ENCODE assay signal across 12 mouse cellular contexts in the genomic region with DNA sequence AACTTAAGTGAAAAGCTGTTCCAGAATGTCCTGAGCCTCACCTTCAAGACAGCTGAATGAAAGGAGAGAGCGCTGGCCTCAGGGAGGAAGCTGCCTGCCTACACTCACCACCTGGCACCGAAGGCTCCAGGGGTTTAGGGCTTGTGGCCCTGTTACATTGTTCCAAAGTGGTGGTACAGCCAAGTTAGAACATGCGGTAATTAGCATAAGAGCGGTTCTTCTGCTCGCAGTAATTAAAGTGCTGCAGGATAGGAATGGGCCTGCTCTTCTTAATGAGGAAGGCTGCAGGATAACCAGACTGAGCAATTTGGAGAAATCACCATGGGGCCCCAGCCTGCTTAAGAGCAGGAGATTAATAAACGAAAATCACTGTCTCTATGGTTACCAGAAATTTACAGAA.
A peak's percentile ranks its signal among the peaks of the same experiment; 100 is the strongest.
DNase-seq lines count a peak whose midpoint lies in the region; ATAC-seq and TF ChIP-seq lines count a peak whose summit lies in the region.
"Had no signal": no experiment of that assay in that cellular context is flagged by ENCODE, and none has a peak within 500 bp of the region (broad histone marks: within the 10 kb centered on the region; RNA-seq: fewer than 3 reads in every experiment).

No protein-coding gene starts in this region.

- H3K9me3 ChIP-seq in forebrain, embryonic 13.5 days (replicated peaks), result no peaks in the 10 kb centered on the region
- H3K9me3 ChIP-seq in intestine, postnatal 0 days (ENCODE audit: control insufficient read depth), result no peaks in the 10 kb centered on the region
- H3K9me3 ChIP-seq: lung, embryonic 15.5 days had no signal

- peak; percentile 32; the same call in 1 of the 2 replicates for ATAC-seq in frontal cortex, adult (ENCODE audit: low TSS enrichment)
- peak; percentile 73 for ATAC-seq in forebrain, embryonic 13.5 days
- ATAC-seq in megakaryocyte progenitor cell, adult 5-6 weeks (replicated peaks; ENCODE audit: poor library complexity), result no peak
- no peak for ATAC-seq in intestine, postnatal 0 days

- H3K4me3 ChIP-seq in forebrain, embryonic 13.5 days, result no peak overlapping the region
- no peak overlapping the region for H3K4me3 ChIP-seq in intestine, postnatal 0 days (ENCODE audit: low read depth, low read length)
- H3K4me3 ChIP-seq: lung, embryonic 15.5 days had no signal

- H3K4me2 ChIP-seq in forebrain, embryonic 13.5 days, result no peak overlapping the region
- no peak overlapping the region for H3K4me2 ChIP-seq in intestine, postnatal 0 days (replicated peaks; ENCODE audit: low read depth)
- H3K4me2 ChIP-seq: lung, embryonic 15.5 days had no signal

- no peaks in the 10 kb centered on the region for H3K36me3 ChIP-seq in forebrain, embryonic 13.5 days (ENCODE audit: poor library complexity, severe bottlenecking)
- no peaks in the 10 kb centered on the region for H3K36me3 ChIP-seq in intestine, postnatal 0 days (ENCODE audit: control insufficient read depth, insufficient read depth)
- H3K36me3 ChIP-seq: lung, embryonic 15.5 days had no signal

- 14% methylated on average over 6 of the region's 6 CpGs for WGBS in forebrain, embryonic 13.5 days
- WGBS in intestine, postnatal 0 days, result 79% methylated on average over 6 of the region's 6 CpGs

- DNase-seq in frontal cortex, adult 2 months (ENCODE audit: extremely low spot score in 1 of 2, low spot score in 1 of 2), result no peak
- peak; percentile 16 for DNase-seq in right cerebral cortex, adult 18-20 months
- no peak for DNase-seq in right cerebral cortex, postnatal 14 days
- peak; percentile 37 for DNase-seq in retina, embryonic 14.5 days (ENCODE audit: low spot score)
- DNase-seq: B cell, adult 2 months; kidney, postnatal 36 days; thymus, postnatal 25 days had no signal

- peak overlapping the region; percentile 57 for H3K27ac ChIP-seq in forebrain, embryonic 13.5 days
- H3K27ac ChIP-seq in intestine, postnatal 0 days (ENCODE audit: low read depth, low read length), result no peak overlapping the region
- H3K27ac ChIP-seq: lung, embryonic 15.5 days had no signal

- H3K9ac ChIP-seq in forebrain, embryonic 13.5 days, result no peak overlapping the region
- H3K9ac ChIP-seq in intestine, postnatal 0 days (ENCODE audit: low read depth, low read length), result no peak overlapping the region
- H3K9ac ChIP-seq: lung, embryonic 15.5 days had no signal

- peaks cover 15% of the 10 kb centered on the region for H3K4me1 ChIP-seq in forebrain, embryonic 13.5 days
- H3K4me1 ChIP-seq in intestine, postnatal 0 days (replicated peaks; ENCODE audit: control insufficient read depth, insufficient read depth, low read length), result no peaks in the 10 kb centered on the region
- H3K4me1 ChIP-seq: lung, embryonic 15.5 days had no signal

- TF ChIP-seq CTCF in intestine, postnatal 0 days (IDR thresholded peaks at IDR 0.05; ENCODE audit: low read depth), result no peak

- H3K27me3 ChIP-seq in forebrain, embryonic 13.5 days, result no peaks in the 10 kb centered on the region
- no peaks in the 10 kb centered on the region for H3K27me3 ChIP-seq in intestine, postnatal 0 days (replicated peaks; ENCODE audit: control insufficient read depth, insufficient read depth, low read length)
- H3K27me3 ChIP-seq: lung, embryonic 15.5 days had no signal

Comparison
In these comparisons a context has a peak if more than half of its experiments do, and no peak if none do; other contexts are left out.
1. DNase-seq: peak in right cerebral cortex, adult 18-20 months (single experiment) and retina, embryonic 14.5 days (single experiment); none in frontal cortex, adult 2 months (0 of 2) and right cerebral cortex, postnatal 14 days (single experiment).
2. ATAC-seq: peak in frontal cortex, adult (single experiment) and forebrain, embryonic 13.5 days (single experiment); none in megakaryocyte progenitor cell, adult 5-6 weeks (single experiment) and intestine, postnatal 0 days (single experiment).